Mouse (Mus musculus) hematopoietic stem cell, adult 5-6 weeks (primary cell): ENCODE data around the gene Syne2. TPM values are rescaled to one million over a fixed set of nuclear protein-coding genes. Genes with fewer than 3 reads are reported as not detected.

Source experiments
- ATAC-seq, 2 experiments: fragments of 125-278 bp in 1 of 2; replicated peaks in 1 of 2; 2 replicates each; pipeline ENCODE4 v1.8.0; 2016 to 2017; ENCODE audit warnings: inconsistent platforms in 2 of 2, mild to moderate bottlenecking in 2 of 2, moderate number of reproducible peaks in 2 of 2, low read depth in 1 of 2, moderate TSS enrichment in 1 of 2; ENCODE audit not compliant: low FRiP score in 2 of 2, poor library complexity in 2 of 2, severe bottlenecking in 2 of 2, insufficient read depth in 1 of 2, low TSS enrichment in 1 of 2
- total RNA-seq: library from RNA; stranded (forward); fragments of 172-1452, 232-1000 nt; gene quantifications from 2 replicates; pipeline ENCODE4 v1.2.3, GENCODE M21; 2017

The Syne2 gene
- total RNA-seq, 1 experiment from 2014 or later = 30.6 TPM

GRCm38 (mm10) chr12:75893392-75893791 is 75.5 kb downstream of the Syne2 start:
- no peak for ATAC-seq

DNA sequence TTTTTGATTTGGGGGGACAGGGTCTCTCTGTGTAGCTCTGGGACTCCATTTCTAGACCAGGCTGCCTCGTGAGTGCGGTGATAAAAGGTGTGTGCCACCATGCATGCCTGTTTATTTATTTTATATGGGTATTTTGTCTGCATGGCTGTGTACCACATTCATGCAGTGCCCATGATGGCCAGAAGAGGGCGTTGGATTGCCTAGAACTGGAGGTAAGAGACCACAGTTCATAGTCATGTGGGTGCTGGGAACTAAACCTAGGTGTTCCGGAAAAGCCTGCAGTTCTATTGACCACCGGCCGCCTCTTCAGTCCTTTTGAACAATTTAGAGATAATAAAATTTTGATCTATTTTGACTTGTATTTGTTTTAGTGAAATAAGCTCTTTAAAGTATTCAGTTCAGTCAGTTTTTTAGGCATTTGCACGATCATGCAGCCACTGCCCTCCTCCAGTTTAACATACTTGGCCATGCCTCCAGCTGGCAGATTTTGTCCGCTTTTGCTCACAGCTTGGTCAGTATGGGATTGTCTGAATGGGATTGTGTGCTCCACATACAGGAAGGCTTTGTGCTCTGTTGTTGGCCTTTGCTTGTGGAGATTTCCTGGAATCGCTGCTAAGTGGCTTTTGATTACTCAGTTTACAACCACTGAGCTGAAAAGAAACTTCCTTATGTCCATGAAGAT is 76.5 kb downstream of the Syne2 start:
- ATAC-seq = no peak

DNA sequence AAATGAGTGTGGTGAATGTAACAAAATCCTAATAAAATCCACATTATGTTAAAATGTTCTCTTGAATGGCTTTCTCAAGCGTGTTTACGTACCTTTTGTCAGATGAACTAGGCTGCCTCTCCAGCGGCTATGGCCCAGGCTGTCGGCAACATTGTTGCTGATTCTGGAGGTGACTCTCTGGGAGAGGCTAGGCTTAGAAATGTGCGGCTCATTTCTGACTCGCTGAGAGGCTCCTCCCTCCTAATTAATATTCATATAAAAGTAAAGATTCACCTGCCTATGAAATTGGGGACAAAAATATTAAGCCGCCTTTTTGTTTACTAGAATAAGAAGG is 77.0 kb downstream of the Syne2 start:
- no peak for ATAC-seq

DNA sequence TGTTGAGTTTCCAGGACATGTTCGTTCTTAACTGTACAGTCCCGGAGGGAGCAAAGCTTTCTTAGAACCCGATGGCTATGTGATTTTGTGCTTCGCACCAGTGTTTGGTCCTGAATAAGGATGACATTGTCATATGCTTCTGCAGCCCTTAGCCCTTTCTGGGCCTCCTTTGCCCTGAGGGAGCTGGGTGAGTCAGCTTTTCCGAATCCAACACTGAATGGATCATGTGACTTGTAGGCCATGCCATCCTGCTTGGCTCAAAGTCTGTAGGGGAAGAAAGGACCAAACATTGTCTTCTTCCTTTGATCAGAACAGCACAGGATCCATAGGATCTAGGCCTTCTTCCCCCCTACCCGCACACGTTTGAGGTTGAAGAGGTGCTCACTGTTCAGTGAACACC is 79.9 kb downstream of the Syne2 start:
- ATAC-seq = no peak

- no peak for ATAC-seq
Observed at GRCm38 (mm10) chr12:75901721-75902120, 83.8 kb downstream of the Syne2 start.

- no peak for ATAC-seq
Observed at GRCm38 (mm10) chr12:75904068-75904467, 86.1 kb downstream of the Syne2 start.

DNA sequence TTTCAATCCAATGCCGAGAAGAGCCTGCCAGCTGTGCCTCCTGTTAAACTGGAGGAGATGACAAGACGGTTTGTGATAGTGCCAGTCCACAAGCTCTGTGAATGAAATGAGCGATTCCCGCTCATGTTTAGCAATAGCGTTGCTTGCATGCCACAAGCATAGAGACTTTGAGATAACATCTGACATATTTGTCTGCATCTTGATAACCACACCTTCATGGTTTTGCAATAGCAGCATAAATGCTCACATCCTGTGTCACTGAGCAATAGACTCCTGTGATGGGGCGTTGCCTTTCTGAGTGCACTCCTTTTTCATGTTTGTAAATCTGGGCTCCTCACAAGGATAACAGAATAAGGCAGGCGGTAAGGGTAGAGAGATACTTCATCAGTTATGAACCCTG is 87.4 kb downstream of the Syne2 start:
- ATAC-seq = no peak

DNA sequence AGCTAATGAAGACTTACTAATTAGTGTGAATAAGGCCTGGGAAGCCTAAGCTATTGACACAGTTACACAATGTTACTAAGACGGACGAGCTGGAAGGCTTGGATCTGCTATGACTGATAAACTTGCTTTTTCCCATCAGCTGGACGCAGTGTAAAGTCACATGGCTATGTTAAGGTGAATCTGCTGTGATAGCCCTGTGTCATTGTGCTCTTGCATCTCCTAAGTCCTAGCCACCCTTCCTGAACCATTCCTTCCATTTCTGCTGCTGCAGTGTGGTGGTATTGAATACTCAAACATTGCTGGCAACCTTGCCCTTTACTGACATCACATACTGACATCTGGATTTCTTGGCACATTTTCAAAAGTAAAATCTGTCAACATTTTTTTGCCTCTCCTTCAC is 90.5 kb downstream of the Syne2 start:
- no peak for ATAC-seq

DNA sequence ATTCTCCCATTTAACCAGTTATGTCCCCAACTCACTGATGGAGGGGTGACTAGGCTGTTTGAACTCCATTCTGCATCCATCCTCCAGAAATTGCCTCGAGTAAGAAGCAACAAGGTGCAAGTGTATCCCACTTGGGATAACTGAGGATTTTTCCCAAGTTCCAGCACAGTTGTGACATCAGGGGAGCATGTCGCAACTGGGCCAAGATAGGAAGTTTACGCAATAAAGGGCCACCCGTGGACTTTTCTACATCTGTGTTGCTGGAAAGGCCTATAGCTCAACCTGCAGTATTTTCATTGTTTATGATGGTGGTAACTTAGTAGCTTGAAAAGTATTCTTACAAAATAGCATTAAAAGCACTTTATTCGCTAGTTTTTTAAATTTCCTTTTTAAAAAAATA is 97.8 kb downstream of the Syne2 start:
- no peak for ATAC-seq

DNA sequence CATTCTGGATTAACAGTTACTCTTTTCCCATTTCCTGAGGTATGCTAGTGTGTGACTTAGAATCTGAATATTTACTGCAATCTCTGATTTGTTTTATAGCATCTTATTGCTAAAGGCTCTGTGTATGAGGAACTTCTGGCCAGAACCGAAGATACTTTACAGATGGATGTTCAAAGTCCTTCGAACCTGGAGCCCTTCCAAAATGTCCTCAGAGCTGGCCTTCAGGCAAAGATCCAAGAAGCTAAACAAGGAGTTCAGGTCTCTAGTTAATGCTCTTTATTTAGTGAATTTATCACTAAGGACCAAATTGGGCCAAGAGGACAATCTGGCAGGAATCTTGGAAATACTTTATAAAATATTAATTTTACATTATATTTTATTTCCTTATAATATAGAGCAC is 100.5 kb downstream of the Syne2 start:
- no peak for ATAC-seq

GRCm38 (mm10) chr12:75918914-75919313 is 101.0 kb downstream of the Syne2 start:
- no peak for ATAC-seq

- ATAC-seq = no peak
Observed at GRCm38 (mm10) chr12:75922900-75923299, 105.0 kb downstream of the Syne2 start.

DNA sequence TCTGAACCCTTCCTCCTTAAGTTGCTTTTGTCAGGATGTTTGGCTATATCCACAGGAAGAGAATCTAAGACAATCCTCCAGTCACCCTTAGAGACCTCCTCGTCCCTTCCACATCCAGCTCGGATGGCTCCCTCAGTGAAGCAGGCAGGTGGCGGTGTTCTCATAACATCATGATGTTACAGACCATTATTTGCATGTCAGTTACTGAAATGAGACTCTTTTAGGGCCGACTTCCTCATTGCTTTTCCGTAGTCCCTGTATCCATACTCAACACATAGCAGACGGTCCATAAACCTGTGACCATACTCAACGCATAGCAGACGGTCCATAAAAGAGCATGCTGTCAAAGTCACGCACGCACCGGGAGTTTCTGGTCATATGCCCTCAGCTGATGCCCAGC is 106.9 kb downstream of the Syne2 start:
- no peak for ATAC-seq

DNA sequence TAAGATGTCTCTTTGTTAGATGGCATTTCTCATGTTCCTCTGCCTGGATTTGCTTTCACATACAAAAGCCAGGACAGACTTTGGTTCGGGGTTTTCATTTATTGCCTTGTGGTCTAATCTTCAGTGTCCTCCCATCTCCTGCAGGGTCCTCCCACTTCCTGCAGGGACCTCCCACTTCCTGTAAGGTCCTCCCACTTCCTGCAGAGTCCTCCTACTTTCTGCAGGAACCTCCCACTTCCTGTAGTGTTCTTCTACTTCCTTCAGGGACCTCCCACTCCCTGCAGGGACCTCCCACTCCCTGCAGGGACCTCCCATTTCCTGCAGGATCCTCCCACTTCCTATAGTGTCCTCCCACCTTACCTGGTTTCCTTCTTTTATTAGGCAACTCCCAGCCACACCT is 109.7 kb downstream of the Syne2 start:
- 0 out of 4 replicates have a peak, but pooled peaks have one; percentile 32 to 39 for ATAC-seq

DNA sequence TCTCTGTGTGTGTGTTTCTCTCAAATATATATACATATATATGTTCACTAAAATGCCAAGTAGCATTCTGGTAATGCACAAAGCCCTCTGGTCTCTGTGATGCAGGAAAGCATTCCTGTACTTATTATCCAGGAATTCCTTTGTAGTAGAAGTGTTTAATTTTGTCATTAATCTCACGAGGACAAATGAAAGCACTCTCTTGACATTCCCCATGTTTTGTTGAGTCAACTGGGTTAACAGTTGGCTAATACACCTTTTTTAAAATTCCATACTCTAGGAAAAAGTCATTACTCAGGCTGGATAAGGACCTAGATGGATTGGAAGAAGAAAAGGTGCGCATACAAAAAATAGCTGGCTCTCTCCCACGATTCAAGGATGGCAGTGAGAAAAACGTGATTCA is 115.6 kb downstream of the Syne2 start:
- no peak for ATAC-seq

GRCm38 (mm10) chr12:75951328-75951727 is 133.4 kb downstream of the Syne2 start:
- ATAC-seq = peak; percentile 53 to 68; a peak in 1 of 4 replicates

- no peak for ATAC-seq
Observed at GRCm38 (mm10) chr12:75952011-75952410, 134.1 kb downstream of the Syne2 start.

GRCm38 (mm10) chr12:75966441-75967195 is 148.7 kb downstream of the Syne2 start:
- no peak for ATAC-seq

DNA sequence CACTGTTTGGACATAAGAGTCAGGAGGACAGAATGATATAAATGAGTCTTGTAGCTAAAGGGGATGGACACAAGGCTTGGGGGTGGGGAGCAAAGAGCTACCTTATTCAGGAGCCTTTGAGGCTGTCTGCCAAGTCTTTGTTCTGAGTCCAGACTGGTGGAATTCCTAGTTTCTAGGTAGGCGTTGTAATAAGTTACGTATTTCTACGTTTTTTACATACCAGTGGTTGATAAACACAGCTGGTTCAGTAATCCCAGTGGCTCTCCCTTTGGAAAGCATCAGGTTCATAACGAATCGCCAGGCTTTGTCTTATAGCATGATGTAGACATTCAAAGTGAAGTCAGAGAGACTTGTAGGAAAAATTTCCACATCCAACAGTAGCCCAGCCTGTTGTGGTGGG is 161.1 kb downstream of the Syne2 start:
- no peak for ATAC-seq
